Mouse (Mus musculus): ENCODE measurements around the gene Rmdn2. TPM values are rescaled to one million over a fixed set of nuclear protein-coding genes. Genes with fewer than 3 reads are reported as not detected.

Rmdn2 gene
- 9.6 and 11.8 TPM in 2 replicates for polyA plus RNA-seq (2012; rRNA removed)

DNA sequence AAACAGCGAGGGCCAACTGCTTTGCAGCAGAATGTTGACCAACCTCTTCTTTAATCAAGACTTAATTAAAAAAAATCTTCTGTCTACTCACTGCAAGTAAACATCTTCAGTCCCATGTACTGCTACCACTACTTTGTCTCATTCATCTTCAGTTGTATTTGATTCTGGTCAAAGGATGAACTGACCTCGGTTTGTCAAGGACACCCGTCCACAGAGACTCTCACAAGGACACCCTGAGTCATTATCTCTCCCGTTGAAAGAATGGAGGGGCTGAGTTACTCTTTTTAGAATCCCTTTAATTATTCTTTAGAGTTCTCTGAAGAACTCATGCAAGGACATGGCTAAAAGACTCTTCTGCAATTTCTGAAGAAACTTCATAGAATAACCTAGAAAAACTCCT lies at the start of gene Rmdn2:
Gene Rmdn2, plus strand, starts transcription at position 319 of the 400 bp plus-strand sequence.
- no peak for DNase-seq (ENCODE audit: extremely low spot score in 1 of 2, low spot score in 1 of 2)

DNA sequence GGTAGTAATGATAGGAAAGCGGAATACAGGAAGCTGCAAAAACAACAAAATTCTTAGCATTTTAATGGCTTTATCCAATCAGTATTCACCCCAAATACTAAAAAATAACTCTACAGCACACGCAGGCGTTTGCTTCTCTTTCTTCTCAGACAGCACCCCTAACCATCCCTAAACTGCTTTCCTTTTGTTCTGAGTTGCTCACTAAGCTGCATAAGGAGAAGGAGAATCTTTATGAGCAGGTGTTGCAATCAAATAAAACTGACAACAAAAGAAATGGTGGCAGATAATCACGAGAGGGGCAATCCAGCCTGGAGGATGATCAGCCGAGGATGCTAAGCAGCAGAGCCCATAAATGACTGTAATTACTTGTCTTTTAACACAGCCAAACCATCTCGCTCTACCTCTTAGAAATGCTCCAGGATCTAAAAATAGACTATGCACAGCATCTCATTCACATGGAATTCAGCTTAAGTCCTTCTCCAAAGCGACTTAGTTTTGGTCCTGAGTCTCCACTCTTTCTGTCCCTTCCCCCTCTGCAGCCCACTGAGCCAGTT lies 48.5 kb upstream of the Rmdn2 start:
- peak in 1 of 2 experiments; percentile 22 for DNase-seq (ENCODE audit: extremely low spot score in 1 of 2, low spot score in 1 of 2)

DNA sequence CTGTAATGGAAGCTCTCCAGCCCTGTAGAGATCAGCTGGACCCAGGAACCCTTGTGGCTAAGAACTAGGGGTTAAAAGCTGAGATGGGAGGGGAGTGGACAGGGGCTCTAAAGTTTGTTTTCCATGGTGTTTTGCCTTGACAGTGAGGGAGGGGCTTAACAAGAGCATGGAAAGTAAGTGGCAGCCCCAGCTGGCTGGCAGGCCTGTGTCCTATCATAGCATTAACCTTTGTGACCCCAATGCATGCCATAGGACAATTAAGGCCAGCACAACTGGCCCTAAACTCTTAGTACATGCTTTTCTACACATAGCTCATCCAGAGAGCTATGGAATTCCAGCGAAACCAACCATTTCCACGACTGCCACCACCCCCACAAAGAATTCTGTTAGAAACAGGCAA lies 47.9 kb upstream of the Rmdn2 start:
- no peak for DNase-seq (ENCODE audit: extremely low spot score in 1 of 2, low spot score in 1 of 2)

DNA sequence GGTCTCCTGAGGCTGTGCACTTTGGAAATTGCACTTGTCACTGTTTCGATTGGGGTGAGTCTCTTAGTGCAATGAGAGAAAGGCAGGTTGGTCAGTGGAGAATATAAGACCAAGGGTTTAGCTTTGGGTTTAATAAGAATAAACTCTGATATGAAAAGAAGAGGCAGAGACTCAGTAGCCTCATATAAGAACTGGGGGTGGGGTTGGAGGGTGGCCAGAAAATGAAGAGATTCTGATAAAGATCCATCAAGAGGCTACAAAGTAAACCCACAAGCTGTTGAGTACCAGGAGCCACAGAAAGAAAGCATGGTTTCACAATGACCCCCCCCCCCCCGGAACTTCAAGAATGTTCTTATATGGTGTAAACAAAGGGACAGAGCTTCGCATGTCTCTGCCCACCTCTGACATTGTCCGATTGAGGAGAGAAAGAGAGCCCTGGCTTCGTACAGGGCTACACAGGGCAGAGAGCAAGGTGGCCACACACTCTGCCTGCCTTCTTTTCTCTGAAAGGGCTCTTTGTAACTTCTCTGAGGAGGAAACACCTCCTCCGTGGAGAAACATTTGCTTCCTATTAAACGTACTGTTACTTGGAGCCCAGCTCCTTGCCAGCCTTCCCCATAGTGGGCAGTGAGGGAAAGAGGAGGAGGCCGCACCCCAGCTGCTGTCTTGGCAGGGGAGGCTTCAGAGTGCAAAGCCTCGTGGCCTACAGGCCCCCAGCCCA lies 46.3 kb upstream of the Rmdn2 start:
- peak in 1 of 2 experiments; percentile 10 for DNase-seq (ENCODE audit: extremely low spot score in 1 of 2, low spot score in 1 of 2)

DNA sequence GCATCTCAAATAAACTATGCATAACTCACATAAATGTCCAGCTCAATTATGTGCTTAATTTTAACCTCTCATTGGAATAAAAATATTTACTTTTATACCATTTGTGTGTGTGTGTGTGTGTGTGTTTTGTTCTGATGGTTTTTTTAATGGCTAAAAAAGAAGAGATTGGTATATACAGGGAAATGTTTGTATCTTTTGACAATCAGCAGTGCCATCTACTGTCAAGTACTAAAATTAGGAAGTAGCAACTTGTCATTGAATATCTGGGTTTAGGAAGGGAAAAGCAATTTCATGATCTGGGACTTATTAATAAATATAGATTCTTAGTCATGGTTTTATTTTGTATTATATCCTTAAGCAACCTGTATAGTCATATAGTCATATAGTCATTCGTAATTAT lies 43.3 kb upstream of the Rmdn2 start:
- DNase-seq (ENCODE audit: extremely low spot score in 1 of 2, low spot score in 1 of 2): peak in 1 of 2 experiments; percentile 39

DNA sequence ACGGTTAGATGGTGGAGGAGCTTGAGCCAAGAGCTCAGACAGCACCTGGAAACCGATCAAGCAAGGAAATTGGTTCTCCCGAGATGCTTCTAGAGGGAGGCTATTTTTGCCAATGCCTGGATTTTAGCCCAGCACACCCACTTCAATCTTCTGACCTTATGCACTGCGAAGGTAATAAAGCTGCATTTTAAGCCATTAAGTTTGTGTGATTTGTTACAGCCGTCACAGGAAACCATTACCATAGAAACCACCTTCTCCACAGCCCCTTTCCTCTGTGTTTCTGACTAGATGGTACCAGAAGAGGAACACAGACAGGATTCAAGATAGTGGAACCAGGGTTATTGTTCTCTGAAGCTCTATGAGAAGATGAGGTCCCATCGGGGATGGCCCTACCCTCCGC lies 33.3 kb upstream of the Rmdn2 start:
- no peak for DNase-seq (ENCODE audit: extremely low spot score in 1 of 2, low spot score in 1 of 2)

DNA sequence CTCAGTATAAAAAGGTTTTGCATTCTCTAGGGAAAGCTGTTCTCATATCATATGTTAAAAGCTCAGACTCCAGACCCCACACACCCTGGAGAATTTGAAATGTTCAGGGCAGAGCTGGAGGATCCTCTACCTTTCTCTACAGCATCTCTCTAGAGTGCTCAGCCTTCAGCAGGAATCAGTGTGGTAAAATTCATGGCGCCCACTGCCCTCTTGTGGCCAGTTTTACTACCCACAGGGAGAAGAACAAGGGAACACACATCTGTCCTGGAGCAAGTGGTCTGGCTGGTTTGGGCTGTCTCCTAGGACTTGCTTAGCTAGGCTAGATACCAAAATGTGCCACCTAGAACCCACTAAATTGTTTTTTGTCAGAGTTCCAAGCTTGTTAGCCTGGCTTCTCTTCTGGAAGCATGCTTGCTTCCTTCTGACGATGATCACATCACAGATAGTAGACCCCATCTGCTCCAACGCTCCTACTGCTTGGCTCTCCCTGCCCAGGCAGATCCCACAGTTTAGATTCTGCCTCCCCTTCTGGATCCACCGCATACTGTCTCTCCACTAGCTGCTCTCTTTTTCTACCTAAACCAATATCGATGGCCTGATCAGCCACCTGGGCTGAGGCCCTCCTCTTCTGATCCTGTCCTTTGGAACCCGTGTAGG lies 31.3 kb upstream of the Rmdn2 start:
- DNase-seq (ENCODE audit: extremely low spot score in 1 of 2, low spot score in 1 of 2): peak; percentile 36 to 91

DNA sequence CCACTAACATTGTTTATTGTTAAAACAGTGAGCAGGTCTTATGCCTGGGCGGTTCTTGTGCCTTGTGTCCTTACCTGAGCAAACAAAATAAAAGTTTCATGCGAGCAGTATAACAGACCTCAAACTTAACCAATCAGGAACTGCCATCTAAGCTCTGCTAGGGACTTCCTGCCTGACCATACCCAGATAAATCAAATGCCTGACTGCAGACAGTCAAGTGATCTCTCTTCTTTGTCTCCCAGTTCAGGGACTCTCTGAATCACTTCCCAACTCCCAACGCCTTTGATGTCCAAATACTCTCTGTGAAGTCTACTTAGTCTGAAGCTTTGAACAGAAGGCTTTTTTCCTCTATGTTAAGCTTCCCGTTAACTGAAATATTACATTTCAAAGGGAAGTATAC lies 28.2 kb upstream of the Rmdn2 start:
- DNase-seq (ENCODE audit: extremely low spot score in 1 of 2, low spot score in 1 of 2): no peak

DNA sequence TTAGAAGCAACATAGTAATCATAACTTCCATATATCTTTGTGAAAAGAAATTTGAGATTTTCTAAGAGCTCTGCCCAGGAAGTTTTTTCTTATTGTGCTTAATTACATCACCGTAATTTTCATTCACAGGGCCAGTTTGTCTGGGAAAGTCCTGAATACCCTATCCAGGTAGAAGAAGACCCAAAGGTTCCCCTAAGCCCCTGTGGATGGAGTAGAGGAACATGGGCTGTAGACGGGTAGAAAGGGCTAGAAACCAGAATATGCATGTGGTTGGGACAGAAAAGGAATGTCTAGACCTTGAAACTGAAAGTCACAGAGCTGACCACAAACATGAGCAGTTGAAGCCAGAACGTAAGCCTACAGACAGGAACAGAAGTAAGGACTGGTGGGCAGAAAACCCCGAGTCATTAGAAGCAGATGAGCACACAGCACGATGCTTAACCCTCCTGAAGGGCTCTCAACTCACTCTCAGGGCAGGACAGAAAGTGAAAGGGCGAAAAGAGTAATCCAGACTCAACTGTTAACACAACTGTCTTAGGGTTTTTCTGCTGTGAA lies 27.3 kb upstream of the Rmdn2 start:
- DNase-seq (ENCODE audit: extremely low spot score in 1 of 2, low spot score in 1 of 2): no peak

DNA sequence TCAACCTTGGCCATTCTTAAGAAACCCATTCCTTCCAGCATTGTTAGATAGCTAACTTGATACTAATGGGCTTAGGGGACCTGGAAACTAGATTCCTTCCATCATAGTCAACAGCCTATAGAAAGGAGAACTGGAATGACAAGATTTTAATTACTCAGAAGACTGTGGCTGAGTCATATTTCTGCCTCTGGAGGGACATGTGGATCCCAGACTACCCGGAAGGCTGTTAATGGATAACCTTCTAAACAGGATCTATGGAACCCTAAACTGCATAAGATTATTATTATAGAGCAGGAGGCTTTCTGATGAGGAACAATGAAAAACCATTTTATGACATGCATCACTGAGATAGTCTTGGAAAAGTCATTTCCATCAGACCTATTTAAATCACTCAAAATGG lies 21.8 kb upstream of the Rmdn2 start:
- DNase-seq (ENCODE audit: extremely low spot score in 1 of 2, low spot score in 1 of 2): no peak

DNA sequence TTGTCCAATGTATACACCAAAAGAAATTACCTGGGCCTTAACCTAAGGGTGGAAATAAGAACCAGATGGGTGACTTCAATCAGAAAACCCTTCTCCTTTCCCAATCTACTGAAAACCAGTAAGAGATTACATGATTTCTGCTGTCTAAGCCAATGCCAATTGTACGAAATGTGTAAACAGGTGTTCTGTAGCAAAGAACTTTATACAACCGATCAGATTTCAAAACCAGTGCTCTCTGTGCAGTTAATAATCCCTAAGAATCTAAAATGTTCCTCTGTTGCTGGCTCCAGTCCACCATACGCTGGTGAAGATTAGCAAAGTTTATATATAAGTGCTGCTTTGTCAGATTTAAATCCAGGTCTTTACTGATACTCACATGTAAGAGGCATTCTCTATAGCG lies 15.7 kb upstream of the Rmdn2 start:
- no peak for DNase-seq (ENCODE audit: extremely low spot score in 1 of 2, low spot score in 1 of 2)

DNA sequence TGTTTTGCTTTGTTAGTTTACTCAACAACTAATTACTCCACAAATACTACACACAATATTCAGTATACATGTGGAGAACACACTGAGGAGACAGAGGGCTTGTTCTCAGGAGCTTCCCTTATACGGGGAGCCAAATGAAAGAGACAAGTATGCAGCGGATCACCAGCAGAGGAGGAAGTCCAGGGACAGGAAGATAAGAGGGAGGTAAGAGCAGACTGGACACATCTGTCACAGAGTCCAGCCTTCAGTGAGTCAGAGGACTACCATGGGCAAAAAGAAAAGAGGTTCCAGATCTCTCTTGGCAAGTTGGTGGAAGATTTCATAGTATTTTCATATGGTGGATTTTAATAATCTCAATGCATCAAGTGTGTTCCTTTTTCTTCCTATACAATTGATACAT lies 13.5 kb upstream of the Rmdn2 start:
- DNase-seq (ENCODE audit: extremely low spot score in 1 of 2, low spot score in 1 of 2): no peak

DNA sequence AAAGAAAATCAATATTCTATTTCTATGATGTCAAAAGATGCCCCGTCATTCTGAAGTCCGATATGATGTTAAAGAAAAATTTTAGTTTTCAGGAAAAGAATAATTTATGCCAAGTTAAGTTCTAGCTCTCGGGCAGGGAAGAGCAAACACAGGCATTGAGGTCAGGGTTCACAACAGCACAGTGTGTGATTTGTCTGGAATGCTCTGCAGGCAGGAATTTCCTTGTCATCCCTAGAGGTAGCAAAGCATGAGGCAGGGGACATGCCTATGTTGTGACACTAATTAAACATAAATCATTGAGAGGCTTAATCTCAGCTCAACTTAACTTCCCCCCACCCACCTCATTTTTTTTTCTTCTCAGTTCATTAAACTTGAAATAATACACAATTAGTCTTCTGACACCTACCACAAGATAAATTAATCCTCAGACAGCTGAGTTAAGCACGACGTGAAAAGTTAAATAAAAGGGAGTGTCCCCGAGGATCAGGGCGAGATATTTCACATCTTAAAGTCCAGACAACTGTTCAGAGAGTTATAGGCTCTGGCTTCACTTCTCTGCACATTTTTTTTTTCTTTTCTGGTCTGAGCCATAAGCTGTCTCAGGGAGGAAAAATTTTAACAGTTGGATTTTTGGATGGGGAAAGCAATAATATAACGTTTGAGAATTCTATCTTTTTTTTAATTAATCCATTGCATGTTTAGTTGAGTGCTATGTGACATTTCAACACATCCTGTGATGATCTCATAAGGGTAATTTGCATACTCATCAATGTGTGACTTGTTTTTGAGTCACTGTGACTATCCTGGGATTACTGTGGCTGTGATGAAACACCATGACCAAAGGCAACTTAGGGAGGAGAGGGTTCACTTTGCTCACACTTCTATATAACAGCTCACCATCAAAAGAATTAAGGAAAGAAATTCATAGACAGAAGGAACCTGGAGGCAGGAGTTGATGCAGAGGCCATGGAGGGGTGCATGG lies 12.8 kb upstream of the Rmdn2 start:
- DNase-seq (ENCODE audit: extremely low spot score in 1 of 2, low spot score in 1 of 2): no peak

DNA sequence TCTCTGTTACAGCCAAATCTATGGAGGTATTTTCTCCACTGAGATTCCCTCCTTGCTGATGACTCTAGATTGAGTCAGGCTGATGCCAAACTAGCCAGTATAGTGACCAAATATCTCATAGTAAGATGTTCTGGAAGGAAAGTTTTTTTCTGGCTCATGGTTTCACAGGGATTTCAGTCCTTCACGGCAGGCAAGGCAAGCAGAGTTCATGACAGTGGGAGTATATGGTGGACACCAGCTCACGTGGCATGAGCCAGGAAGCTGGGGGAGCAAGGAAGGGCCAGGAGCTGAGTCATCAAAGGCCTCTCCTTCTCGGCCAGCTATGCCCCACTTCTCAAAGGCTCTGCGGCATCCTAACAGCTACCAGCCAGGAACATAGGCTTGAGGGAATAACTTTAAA lies 11.6 kb upstream of the Rmdn2 start:
- no peak for DNase-seq (ENCODE audit: extremely low spot score in 1 of 2, low spot score in 1 of 2)

DNA sequence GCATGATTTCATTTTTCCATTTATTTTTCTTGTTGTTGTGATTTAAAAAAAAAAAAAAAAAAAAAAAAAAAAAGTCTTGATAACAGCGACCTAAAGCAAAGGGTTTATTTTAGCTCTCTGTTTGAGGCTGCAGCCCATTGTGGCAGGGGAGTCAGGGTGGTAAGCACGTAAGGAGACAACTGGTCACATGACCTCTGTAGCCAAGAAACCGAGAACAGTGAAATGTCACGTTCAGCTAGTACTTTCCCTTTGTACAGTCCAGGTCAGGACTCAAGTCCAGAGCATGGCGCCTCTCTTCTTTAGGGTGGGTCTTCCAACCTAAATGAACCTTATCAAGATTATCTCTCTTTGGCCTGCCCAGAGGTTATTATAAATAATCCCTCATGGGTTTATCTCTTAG lies 9.3 kb upstream of the Rmdn2 start:
- no peak for DNase-seq (ENCODE audit: extremely low spot score in 1 of 2, low spot score in 1 of 2)

DNA sequence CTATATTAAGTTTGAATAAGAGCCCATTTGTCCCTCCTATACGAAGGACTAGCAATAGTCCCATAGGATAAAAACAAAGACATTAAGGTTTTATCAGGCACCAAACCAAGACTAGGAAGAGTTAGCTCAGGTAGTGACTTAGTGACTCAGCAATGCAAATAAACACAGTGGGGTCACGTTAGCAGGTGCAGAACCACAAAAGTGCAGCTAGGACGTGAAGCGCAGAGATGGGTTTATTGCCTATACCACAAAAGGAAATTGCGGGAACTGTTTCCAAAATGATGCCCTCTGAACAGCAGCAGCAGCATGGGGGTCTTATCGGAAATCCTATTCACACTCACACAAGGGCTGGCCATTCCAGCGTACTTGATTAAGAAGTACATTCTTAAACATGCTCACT lies 8.2 kb upstream of the Rmdn2 start:
- DNase-seq (ENCODE audit: extremely low spot score in 1 of 2, low spot score in 1 of 2): no peak

DNA sequence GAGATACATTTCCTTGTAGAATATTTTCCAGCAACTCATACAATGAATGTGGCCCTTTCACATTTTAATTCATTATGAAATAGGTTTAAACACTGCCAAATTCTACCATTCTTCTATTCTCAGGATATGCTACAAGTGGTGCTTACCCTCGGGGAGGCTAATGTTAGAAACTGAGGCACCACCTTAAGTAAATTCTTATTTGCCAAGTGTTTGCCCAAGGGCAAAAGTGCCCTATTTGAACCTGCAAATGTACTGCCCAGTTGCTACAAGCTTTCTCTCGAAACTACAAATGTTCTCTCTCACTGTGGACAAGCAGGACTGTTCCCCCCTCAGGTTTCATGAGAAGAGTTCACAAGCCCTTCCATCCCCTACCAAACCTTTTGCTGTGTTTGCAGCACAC lies 5.9 kb upstream of the Rmdn2 start:
- DNase-seq (ENCODE audit: extremely low spot score in 1 of 2, low spot score in 1 of 2): no peak

DNA sequence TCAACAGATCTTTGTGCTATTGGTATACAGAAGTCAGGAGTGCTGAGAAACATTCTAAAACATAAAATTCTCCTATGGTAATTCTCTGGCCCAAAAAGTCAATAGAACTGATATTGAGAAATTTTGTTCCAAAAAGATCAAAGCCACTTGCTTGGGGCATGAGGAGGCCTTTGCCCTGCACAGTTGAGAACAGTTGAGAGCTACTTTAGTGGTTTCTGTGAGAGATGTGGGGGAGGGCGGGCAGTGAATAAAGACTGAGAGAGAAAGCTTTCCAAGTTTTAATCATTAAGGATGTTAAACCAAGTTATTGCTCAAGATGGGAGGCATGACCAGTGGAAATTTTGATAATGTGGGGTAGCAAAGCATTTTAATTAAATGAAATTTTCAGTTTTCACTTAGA lies 2.0 kb upstream of the Rmdn2 start:
- DNase-seq (ENCODE audit: extremely low spot score in 1 of 2, low spot score in 1 of 2): no peak

DNA sequence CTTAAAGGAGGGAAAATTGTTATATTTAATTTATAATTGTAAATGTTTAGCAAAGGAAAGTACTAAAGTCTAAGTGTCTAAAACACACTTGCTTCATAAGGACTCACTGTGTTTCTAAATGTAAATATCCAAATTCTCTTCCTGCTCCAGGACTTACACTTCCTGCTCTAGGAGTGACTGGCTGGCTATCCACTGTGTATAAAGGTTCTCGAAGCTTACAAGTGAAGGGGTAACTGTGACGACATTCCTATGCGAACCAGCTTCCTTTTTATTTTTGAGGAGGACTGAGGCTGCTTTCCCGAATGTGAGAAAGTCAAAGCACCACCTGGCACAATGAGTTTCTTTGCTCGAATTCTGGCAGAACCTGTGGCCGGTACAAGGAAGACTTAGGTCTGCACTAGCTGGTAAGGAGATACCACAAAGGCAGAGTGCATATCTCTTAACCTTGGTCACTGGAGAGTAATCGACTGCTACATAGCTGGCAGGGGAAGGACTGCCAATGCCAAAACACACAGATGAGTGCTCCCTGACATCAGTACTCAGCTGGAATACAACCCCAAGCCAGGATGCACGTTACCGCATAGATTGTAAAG lies 1.4 kb upstream of the Rmdn2 start:
- DNase-seq (ENCODE audit: extremely low spot score in 1 of 2, low spot score in 1 of 2): no peak
